Mouse (Mus musculus) lung, adult 2 months (tissue): ENCODE measurements around the gene Kif4. TPM values are rescaled to one million over a fixed set of nuclear protein-coding genes. Genes with fewer than 3 reads are reported as not detected.

Experiments
- DNase-seq: peaks from one replicate; pipeline ENCODE4 v3.0.0; 2022
- H3K4me1 ChIP-seq: fragments of 200-500 bp; 2 replicates; pipeline ENCODE4 v1.6.1; 2011; ENCODE audit warnings: low read length; ENCODE audit not compliant: control insufficient read depth, insufficient read depth
- H3K4me3 ChIP-seq: fragments of 200-500 bp; replicated peaks from 2 replicates; pipeline ENCODE3; 2011; ENCODE audit warnings: low read depth, mild to moderate bottlenecking, control low read depth, low read length; ENCODE audit errors: extremely low read depth
- CTCF ChIP-seq: fragments of 200-500 bp; IDR thresholded peaks from 2 replicates; pipeline ENCODE4 v1.5.1; 2011; ENCODE audit warnings: mild to moderate bottlenecking, low read length, control low read depth; ENCODE audit not compliant: insufficient read depth
- POLR2A ChIP-seq: fragments of 200-500 bp; IDR thresholded peaks from 2 replicates; pipeline ENCODE4 v1.6.1; 2011; ENCODE audit warnings: low read depth, mild to moderate bottlenecking, control low read depth, low read length, borderline replicate concordance; ENCODE audit errors: extremely low read depth
- WGBS: fragments of 180-500 bp; shearing (Covaris S2); methylation state at CpG from one replicate; pipeline ENCODE4 v1.1.7; 2018; 5-methylcytosine and 5-hydroxymethylcytosine counted together
- polyA plus RNA-seq: library from polyadenylated mRNA; depleted of rRNA; stranded (reverse); fragments of >200 nt; gene quantifications from 2 replicates; pipeline ENCODE4 v1.2.3, GENCODE M21; 2012; rRNA removed

The Kif4 gene
- 0.25 and 0.56 TPM in 2 replicates for polyA plus RNA-seq

GRCm38 (mm10) chrX:100625546-100625801 is at the start of gene Kif4:
Kif4 (plus strand) TSS chrX:100625737.
- peak within 1 kb of the TSS; percentile 83 for H3K4me3 ChIP-seq
- peaks cover 2% of the 10 kb centered on the region; the same call in 1 of the 2 replicates for H3K4me1 ChIP-seq
- no peak for DNase-seq
- WGBS: 28% methylated on average over 3 of the region's 3 CpGs
- no peak for TF ChIP-seq CTCF
- TF ChIP-seq POLR2A: no peak

- WGBS: 51% methylated on average over 4 of the region's 4 CpGs
- H3K4me3 ChIP-seq: no peak within 1 kb of the TSS
- TF ChIP-seq POLR2A: no peak
- H3K4me1 ChIP-seq: no peaks in the 10 kb centered on the region
- no peak for DNase-seq
Observed at GRCm38 (mm10) chrX:100594791-100595190, 30.7 kb upstream of the Kif4 start, which contains the start of gene P2ry4. P2ry4 (minus strand) TSS chrX:100594869.

DNA sequence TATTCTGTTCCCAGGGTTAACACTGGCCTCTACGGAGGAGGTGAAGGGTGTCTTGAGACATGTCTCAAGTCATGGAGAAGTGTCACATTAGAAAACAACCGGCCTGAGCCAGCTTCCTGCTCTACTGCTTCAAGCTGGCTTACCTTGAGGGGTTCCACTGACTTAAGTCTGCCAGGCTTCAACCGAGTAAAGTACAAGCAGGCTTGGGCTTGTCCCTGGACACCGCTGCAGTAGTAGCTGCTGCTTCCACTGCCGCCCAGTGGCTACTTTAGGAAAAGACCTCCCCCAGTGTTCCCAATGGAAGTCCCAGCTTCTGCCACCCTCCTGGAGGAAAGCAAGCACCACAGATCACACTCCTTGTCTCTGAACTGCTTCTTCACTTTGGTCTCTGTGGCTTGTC is 28.1 kb upstream of the Kif4 start:
- DNase-seq: peak; percentile 16
- Histone ChIP-seq H3K4me3 (no peak overlapping the region), H3K4me1 (no peaks in the 10 kb centered on the region)
- 29% methylated on average over 5 of the region's 5 CpGs for WGBS
- TF ChIP-seq CTCF: peak; percentile 33; the same call in 1 of the 2 replicates
- TF ChIP-seq POLR2A: no peak

GRCm38 (mm10) chrX:100599755-100600154 is 25.8 kb upstream of the Kif4 start:
- 66% methylated on average over 4 of the region's 4 CpGs for WGBS
- TF ChIP-seq CTCF (no peak), POLR2A (no peak)
- no peaks in the 10 kb centered on the region for H3K4me1 ChIP-seq
- no peak for DNase-seq
- no peak overlapping the region for H3K4me3 ChIP-seq

- 65% methylated on average over 1 of the region's 1 CpGs for WGBS
- no peak for TF ChIP-seq CTCF
- TF ChIP-seq POLR2A: no peak
- no peak within 1 kb of the TSS for H3K4me3 ChIP-seq
- DNase-seq: no peak
- no peaks in the 10 kb centered on the region for H3K4me1 ChIP-seq
Observed at GRCm38 (mm10) chrX:100605314-100605713, 20.2 kb upstream of the Kif4 start, which contains the start of gene Arr3. Arr3 (plus strand) TSS chrX:100605497.

- WGBS: 55% methylated on average over 3 of the region's 3 CpGs
- Histone ChIP-seq H3K4me3 (no peak overlapping the region), H3K4me1 (no peaks in the 10 kb centered on the region)
- no peak for DNase-seq
- TF ChIP-seq CTCF: no peak
- no peak for TF ChIP-seq POLR2A
Observed at GRCm38 (mm10) chrX:100618488-100618887, 7.0 kb upstream of the Kif4 start.

DNA sequence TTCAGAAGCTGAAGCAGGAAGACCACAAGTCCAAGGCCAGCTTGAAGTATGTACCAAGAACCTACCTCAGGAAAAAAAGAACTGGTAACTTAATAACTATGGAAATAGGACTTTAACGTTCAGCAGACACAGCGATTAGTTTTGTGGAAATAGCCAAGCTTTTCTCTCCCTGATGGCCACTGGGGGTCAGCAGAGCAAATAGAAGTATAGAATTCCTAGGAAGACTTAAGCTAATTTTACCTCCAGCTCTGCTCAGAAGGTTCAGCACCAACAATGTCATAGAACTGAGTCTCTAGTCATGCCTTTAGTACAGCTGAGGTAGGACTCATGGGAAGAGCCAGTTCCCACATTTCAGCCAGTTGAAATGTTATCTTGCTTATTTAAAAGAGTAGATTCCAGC is 4.2 kb upstream of the Kif4 start:
- DNase-seq: no peak
- H3K4me3 ChIP-seq: no peak overlapping the region
- TF ChIP-seq CTCF: no peak
- TF ChIP-seq POLR2A: no peak
- peaks cover 2% of the 10 kb centered on the region; the same call in 1 of the 2 replicates for H3K4me1 ChIP-seq
- WGBS: 44% methylated on average over 2 of the region's 2 CpGs

GRCm38 (mm10) chrX:100624242-100624641 is 1.3 kb upstream of the Kif4 start:
- DNase-seq: no peak

DNA sequence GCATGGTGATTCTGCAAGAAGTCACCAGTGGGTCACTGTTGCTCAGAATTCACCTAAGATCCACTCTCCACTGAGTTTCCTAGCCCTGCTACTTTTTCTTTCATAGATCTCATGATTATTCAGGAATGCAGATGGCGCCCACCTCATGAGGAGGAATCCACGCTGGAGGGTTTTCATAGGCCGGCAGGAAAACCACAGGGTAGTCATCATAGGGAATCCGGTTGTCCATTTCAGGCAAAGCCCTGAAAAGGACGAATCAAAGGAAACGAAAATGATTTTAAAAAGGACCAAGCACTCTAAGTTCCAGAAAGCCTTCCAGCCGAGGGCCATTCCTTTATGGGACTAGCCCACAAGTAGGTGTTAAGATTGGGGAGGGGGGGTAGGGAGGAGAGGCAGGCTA is 391 bp upstream of the Kif4 start:
- TF ChIP-seq POLR2A (no peak), CTCF (no peak)
- Histone ChIP-seq H3K4me1 (peaks cover 2% of the 10 kb centered on the region; the same call in 1 of the 2 replicates), H3K4me3 (peak overlapping the region; percentile 28)
- no peak for DNase-seq
- 45% methylated on average over 7 of the region's 7 CpGs for WGBS

More at GRCm38 (mm10) chrX:100624242-100624641, 1.3 kb upstream of the Kif4 start:
- peaks cover 2% of the 10 kb centered on the region; the same call in 1 of the 2 replicates for H3K4me1 ChIP-seq
- TF ChIP-seq POLR2A (no peak), CTCF (no peak)
- no peak overlapping the region for H3K4me3 ChIP-seq
- 85% methylated on average over 4 of the region's 4 CpGs for WGBS
